Mouse (Mus musculus): Measurements from ENCODE around the gene Sema6d. TPM values are rescaled to one million over a fixed set of nuclear protein-coding genes. Genes with fewer than 3 reads are reported as not detected.

Gene Sema6d
- polyA plus RNA-seq, 1 experiment, result 25.3 TPM

- WGBS, result 72% methylated on average over 1 of the region's 1 CpGs
- TF ChIP-seq CTCF (IDR thresholded peaks at IDR 0.05; ENCODE audit: insufficient read depth, low read length), result no peak
- TF ChIP-seq POLR2A (IDR thresholded peaks at IDR 0.05; ENCODE audit: borderline replicate concordance, extremely low read depth, low read depth, low read length), result no peak
- DNase-seq, result no peak
- Histone ChIP-seq H3K4me3 (replicated peaks; ENCODE audit: extremely low read depth, low read depth, low read length) (no peak overlapping the region), H3K4me1 (ENCODE audit: control insufficient read depth, insufficient read depth, low read length) (no peaks in the 10 kb centered on the region)
Measured at GRCm38 (mm10) chr2:124258108-124258507, 168.3 kb downstream of the Sema6d start.

DNA sequence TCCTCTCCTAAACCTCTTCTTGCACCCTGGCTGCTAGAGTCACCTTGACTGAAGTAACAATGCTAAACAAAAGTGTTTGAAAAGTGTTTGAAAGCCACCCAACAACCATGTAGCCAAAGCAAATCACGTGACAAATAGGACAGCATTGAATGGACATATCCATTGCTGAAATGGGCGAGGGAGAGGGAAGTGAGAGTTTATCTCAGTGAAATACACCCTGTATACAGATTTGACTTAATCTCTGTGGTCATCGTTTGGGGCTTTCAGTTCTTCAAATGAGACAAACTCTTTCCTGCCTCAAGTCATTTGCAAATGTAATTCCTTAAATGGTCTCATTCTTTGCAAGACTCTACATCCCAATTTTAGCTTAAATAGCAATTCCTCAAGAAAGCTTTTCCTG lies 174.5 kb downstream of the Sema6d start:
- 55% methylated on average over 3 of the region's 3 CpGs for WGBS
- no peak for TF ChIP-seq POLR2A (IDR thresholded peaks at IDR 0.05; ENCODE audit: borderline replicate concordance, extremely low read depth, low read depth, low read length)
- no peak for TF ChIP-seq CTCF (IDR thresholded peaks at IDR 0.05; ENCODE audit: insufficient read depth, low read length)
- DNase-seq, result no peak
- Histone ChIP-seq H3K4me1 (ENCODE audit: control insufficient read depth, insufficient read depth, low read length) (no peaks in the 10 kb centered on the region), H3K4me3 (replicated peaks; ENCODE audit: extremely low read depth, low read depth, low read length) (no peak overlapping the region)

- TF ChIP-seq CTCF (IDR thresholded peaks at IDR 0.05; ENCODE audit: insufficient read depth, low read length) (no peak), POLR2A (IDR thresholded peaks at IDR 0.05; ENCODE audit: borderline replicate concordance, extremely low read depth, low read depth, low read length) (no peak)
- Histone ChIP-seq H3K4me3 (replicated peaks; ENCODE audit: extremely low read depth, low read depth, low read length) (no peak overlapping the region), H3K4me1 (ENCODE audit: control insufficient read depth, insufficient read depth, low read length) (no peaks in the 10 kb centered on the region)
- DNase-seq, result no peak
- 81% methylated on average over 6 of the region's 6 CpGs for WGBS
Measured at GRCm38 (mm10) chr2:124271156-124271555, 181.4 kb downstream of the Sema6d start.

DNA sequence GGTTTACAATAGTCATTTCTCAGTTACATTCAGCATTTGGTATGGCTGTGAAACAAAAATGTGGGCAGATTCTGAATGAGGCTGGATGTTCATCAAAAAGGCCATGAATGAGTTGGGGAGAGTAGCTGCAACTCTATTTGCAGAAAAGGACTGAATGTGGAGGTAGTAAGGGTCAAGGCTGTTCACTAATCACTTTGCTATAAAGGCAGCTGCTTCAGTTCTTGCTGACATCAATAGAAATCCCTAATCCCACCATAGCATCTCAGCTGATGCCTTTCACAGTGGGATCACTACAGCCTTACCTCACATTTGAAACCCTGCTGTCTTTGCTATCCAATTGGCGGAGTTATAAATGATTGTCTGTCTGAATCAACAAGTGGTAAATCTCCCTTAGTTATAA lies 187.7 kb downstream of the Sema6d start:
- Histone ChIP-seq H3K4me1 (ENCODE audit: control insufficient read depth, insufficient read depth, low read length) (no peaks in the 10 kb centered on the region), H3K4me3 (replicated peaks; ENCODE audit: extremely low read depth, low read depth, low read length) (no peak overlapping the region)
- no peak for DNase-seq
- 95% methylated on average over 1 of the region's 1 CpGs for WGBS
- TF ChIP-seq POLR2A (IDR thresholded peaks at IDR 0.05; ENCODE audit: borderline replicate concordance, extremely low read depth, low read depth, low read length) (no peak), CTCF (IDR thresholded peaks at IDR 0.05; ENCODE audit: insufficient read depth, low read length) (no peak)

GRCm38 (mm10) chr2:124285109-124285508 lies 195.3 kb downstream of the Sema6d start:
- Histone ChIP-seq H3K4me3 (replicated peaks; ENCODE audit: extremely low read depth, low read depth, low read length) (no peak overlapping the region), H3K4me1 (ENCODE audit: control insufficient read depth, insufficient read depth, low read length) (no peaks in the 10 kb centered on the region)
- whole genome bisulfite sequencing, result 93% methylated on average over 2 of the region's 2 CpGs
- no peak for DNase-seq
- TF ChIP-seq CTCF (IDR thresholded peaks at IDR 0.05; ENCODE audit: insufficient read depth, low read length), result no peak
- no peak for TF ChIP-seq POLR2A (IDR thresholded peaks at IDR 0.05; ENCODE audit: borderline replicate concordance, extremely low read depth, low read depth, low read length)

GRCm38 (mm10) chr2:124289356-124289755 lies 199.6 kb downstream of the Sema6d start:
- Histone ChIP-seq H3K4me3 (replicated peaks; ENCODE audit: extremely low read depth, low read depth, low read length) (no peak overlapping the region), H3K4me1 (ENCODE audit: control insufficient read depth, insufficient read depth, low read length) (no peaks in the 10 kb centered on the region)
- no peak for DNase-seq
- no peak for TF ChIP-seq POLR2A (IDR thresholded peaks at IDR 0.05; ENCODE audit: borderline replicate concordance, extremely low read depth, low read depth, low read length)
- TF ChIP-seq CTCF (IDR thresholded peaks at IDR 0.05; ENCODE audit: insufficient read depth, low read length), result no peak
- WGBS, result 74% methylated on average over 2 of the region's 2 CpGs

DNA sequence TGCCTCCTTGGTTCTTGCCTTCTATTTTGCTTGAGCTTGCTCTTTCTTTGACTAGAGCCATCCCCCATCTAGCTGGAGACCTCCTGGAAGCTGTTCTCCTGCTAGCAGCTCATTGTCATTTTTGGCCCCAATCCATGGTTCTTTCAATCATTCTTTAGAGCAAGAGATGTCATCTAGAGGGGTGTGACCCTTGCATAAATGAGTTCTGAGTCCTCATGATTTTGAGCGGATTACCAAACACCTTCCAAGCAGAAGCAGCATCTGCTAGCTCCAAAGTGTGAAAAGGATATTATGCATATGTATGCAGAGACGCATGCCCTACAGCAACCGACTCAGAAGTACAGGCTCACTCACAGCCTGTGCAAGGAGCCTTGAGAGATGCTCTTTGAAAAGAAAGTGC lies 201.4 kb downstream of the Sema6d start:
- Histone ChIP-seq H3K4me3 (replicated peaks; ENCODE audit: extremely low read depth, low read depth, low read length) (no peak overlapping the region), H3K4me1 (ENCODE audit: control insufficient read depth, insufficient read depth, low read length) (no peaks in the 10 kb centered on the region)
- 82% methylated on average over 3 of the region's 3 CpGs for WGBS
- DNase-seq, result no peak
- TF ChIP-seq POLR2A (IDR thresholded peaks at IDR 0.05; ENCODE audit: borderline replicate concordance, extremely low read depth, low read depth, low read length), result no peak
- no peak for TF ChIP-seq CTCF (IDR thresholded peaks at IDR 0.05; ENCODE audit: insufficient read depth, low read length)

DNA sequence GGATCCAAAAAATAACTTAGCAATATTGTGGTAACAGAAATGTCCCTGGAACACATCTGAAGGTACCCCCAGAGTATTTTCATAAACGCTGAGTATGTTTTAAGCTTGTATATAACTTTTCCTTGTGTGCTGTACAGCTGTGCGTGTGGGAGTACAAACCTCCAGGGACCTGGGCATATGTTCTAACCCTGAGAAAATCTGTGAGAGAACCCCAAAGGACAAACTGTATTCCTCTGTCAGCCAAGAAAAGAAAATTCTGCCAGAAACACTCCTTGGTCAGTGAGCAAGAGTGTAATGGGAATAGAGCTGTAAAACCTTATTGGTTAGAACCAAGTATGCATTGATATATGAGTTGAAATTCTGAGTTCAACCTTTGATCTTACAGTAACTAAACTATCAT lies 203.8 kb downstream of the Sema6d start:
- DNase-seq, result no peak
- peaks cover 6% of the 10 kb centered on the region for H3K4me1 ChIP-seq (ENCODE audit: control insufficient read depth, insufficient read depth, low read length)
- no peak overlapping the region for H3K4me3 ChIP-seq (replicated peaks; ENCODE audit: extremely low read depth, low read depth, low read length)
- no peak for TF ChIP-seq CTCF (IDR thresholded peaks at IDR 0.05; ENCODE audit: insufficient read depth, low read length)
- no peak for TF ChIP-seq POLR2A (IDR thresholded peaks at IDR 0.05; ENCODE audit: borderline replicate concordance, extremely low read depth, low read depth, low read length)
- 84% methylated on average over 2 of the region's 2 CpGs for WGBS

- WGBS, result 40% methylated on average over 5 of the region's 5 CpGs
- no peak for TF ChIP-seq POLR2A (IDR thresholded peaks at IDR 0.05; ENCODE audit: borderline replicate concordance, extremely low read depth, low read depth, low read length)
- no peak for TF ChIP-seq CTCF (IDR thresholded peaks at IDR 0.05; ENCODE audit: insufficient read depth, low read length)
Measured at GRCm38 (mm10) chr2:124298351-124298750, 208.6 kb downstream of the Sema6d start.

GRCm38 (mm10) chr2:124298872-124299271 lies 209.1 kb downstream of the Sema6d start:
- WGBS, result 48% methylated on average over 1 of the region's 1 CpGs
- no peak for DNase-seq
- no peak overlapping the region for H3K4me3 ChIP-seq (replicated peaks; ENCODE audit: extremely low read depth, low read depth, low read length)

More at GRCm38 (mm10) chr2:124298351-124298750, 208.6 kb downstream of the Sema6d start:
- DNase-seq, result peak; percentile 6
- peaks cover 6% of the 10 kb centered on the region for H3K4me1 ChIP-seq (ENCODE audit: control insufficient read depth, insufficient read depth, low read length)
- H3K4me3 ChIP-seq (replicated peaks; ENCODE audit: extremely low read depth, low read depth, low read length), result no peak overlapping the region

More at GRCm38 (mm10) chr2:124298872-124299271, 209.1 kb downstream of the Sema6d start:
- H3K4me1 ChIP-seq (ENCODE audit: control insufficient read depth, insufficient read depth, low read length), result peaks cover 6% of the 10 kb centered on the region
- TF ChIP-seq POLR2A (IDR thresholded peaks at IDR 0.05; ENCODE audit: borderline replicate concordance, extremely low read depth, low read depth, low read length) (no peak), CTCF (IDR thresholded peaks at IDR 0.05; ENCODE audit: insufficient read depth, low read length) (no peak)

Data from lung, adult 2 months (tissue).